Mouse (Mus musculus): ENCODE measurements around the gene Prickle1.

GRCm38 (mm10) chr15:93510690-93511336 lies 84.9 kb downstream of the Prickle1 start:
- TF ChIP-seq CTCF (IDR thresholded peaks at IDR 0.05; ENCODE audit: low read depth, low read length) (no peak), POLR2A (IDR thresholded peaks at IDR 0.05; ENCODE audit: borderline replicate concordance, low read depth, low read length) (no peak)
